Mouse (Mus musculus) lung, postnatal 0 days (tissue): ENCODE measurements around the gene Pdss2. TPM values are rescaled to one million over a fixed set of nuclear protein-coding genes. Genes with fewer than 3 reads are reported as not detected.

Experiments used
- ATAC-seq: fragments of 200-750 bp; cut with Nextera tagmentation; 2 replicates; pipeline ENCODE4 v1.8.0; 2017; ENCODE audit warnings: moderate library complexity
- DNase-seq: peaks from one replicate; pipeline ENCODE4 v3.0.0-alpha.2; 2016; ENCODE audit warnings: low spot score
- H3K27ac ChIP-seq: fragments of 300-500 bp; sonication (generic); 2 replicates; pipeline ENCODE4 v1.5.1; 2014; ENCODE audit warnings: antibody characterized with exemption, mild to moderate bottlenecking, low read length, mixed read lengths
- H3K27me3 ChIP-seq: fragments of 300-500 bp; sonication (generic); replicated peaks from 2 replicates; pipeline ENCODE4 v1.6.1; 2014; ENCODE audit warnings: low read length, mixed read lengths; ENCODE audit not compliant: insufficient read depth
- H3K36me3 ChIP-seq: fragments of 300-500 bp; sonication (generic); 2 replicates; pipeline ENCODE4 v1.6.1; 2014; ENCODE audit warnings: low read length, mixed read lengths; ENCODE audit not compliant: insufficient read depth
- H3K4me1 ChIP-seq: fragments of 300-500 bp; sonication (generic); 2 replicates; pipeline ENCODE4 v1.6.1; 2014; ENCODE audit warnings: antibody characterized with exemption, low read depth, low read length, mixed read lengths; ENCODE audit not compliant: insufficient read depth
- H3K4me2 ChIP-seq: fragments of 300-500 bp; sonication (generic); replicated peaks from 2 replicates; pipeline ENCODE4 v1.6.1; 2014; ENCODE audit warnings: low read depth, mild to moderate bottlenecking, low read length, moderate library complexity, mixed read lengths
- H3K4me3 ChIP-seq: fragments of 300-500 bp; sonication (generic); 2 replicates; pipeline ENCODE4 v1.5.1; 2014; ENCODE audit warnings: low read depth, low read length
- H3K9ac ChIP-seq: fragments of 300-500 bp; sonication (generic); replicated peaks from 2 replicates; pipeline ENCODE4 v1.6.1; 2014; ENCODE audit warnings: low read depth, mild to moderate bottlenecking
- H3K9me3 ChIP-seq: fragments of 300-500 bp; sonication (generic); 2 replicates; pipeline ENCODE4 v1.6.1; 2016; ENCODE audit warnings: low read length, mixed read lengths
- CTCF ChIP-seq: IDR thresholded peaks from 2 replicates; pipeline ENCODE4 v1.5.1; 2016; ENCODE audit warnings: antibody characterized with exemption, mild to moderate bottlenecking
- EP300 ChIP-seq: IDR thresholded peaks from 2 replicates; pipeline ENCODE4 v1.6.1; 2016; ENCODE audit warnings: antibody characterized with exemption, mild to moderate bottlenecking, control low read depth
- WGBS: fragments of 180-500 bp; shearing (Covaris S2); extraction: QIAGEN DNeasy Blood & Tissue Kit; methylation state at CpG from one replicate; pipeline ENCODE4 v1.1.7; 2014; 5-methylcytosine and 5-hydroxymethylcytosine counted together
- polyA plus RNA-seq: library from polyadenylated mRNA; unstranded; fragments of >200 nt; fragmentation: Nextera tagmentation; extraction: Ambion mirVana; gene quantifications from 2 replicates; pipeline ENCODE4 v1.2.1, GENCODE M21; 2015

The Pdss2 gene
- polyA plus RNA-seq, 1 experiment from 2014 or later = 4.5 TPM

- Histone ChIP-seq H3K9ac (no peak overlapping the region), H3K36me3 (no peaks in the 10 kb centered on the region), H3K4me2 (no peak overlapping the region), H3K9me3 (no peaks in the 10 kb centered on the region), H3K4me1 (no peaks in the 10 kb centered on the region), H3K27ac (no peak overlapping the region), H3K27me3 (no peaks in the 10 kb centered on the region), H3K4me3 (no peak overlapping the region)
- TF ChIP-seq CTCF (no peak), EP300 (no peak)
- ATAC-seq (no peak), DNase-seq (no peak)
- WGBS = 81% methylated on average over 5 of the region's 5 CpGs
Measured at GRCm38 (mm10) chr10:43321019-43321418, 99.7 kb downstream of the Pdss2 start.

DNA sequence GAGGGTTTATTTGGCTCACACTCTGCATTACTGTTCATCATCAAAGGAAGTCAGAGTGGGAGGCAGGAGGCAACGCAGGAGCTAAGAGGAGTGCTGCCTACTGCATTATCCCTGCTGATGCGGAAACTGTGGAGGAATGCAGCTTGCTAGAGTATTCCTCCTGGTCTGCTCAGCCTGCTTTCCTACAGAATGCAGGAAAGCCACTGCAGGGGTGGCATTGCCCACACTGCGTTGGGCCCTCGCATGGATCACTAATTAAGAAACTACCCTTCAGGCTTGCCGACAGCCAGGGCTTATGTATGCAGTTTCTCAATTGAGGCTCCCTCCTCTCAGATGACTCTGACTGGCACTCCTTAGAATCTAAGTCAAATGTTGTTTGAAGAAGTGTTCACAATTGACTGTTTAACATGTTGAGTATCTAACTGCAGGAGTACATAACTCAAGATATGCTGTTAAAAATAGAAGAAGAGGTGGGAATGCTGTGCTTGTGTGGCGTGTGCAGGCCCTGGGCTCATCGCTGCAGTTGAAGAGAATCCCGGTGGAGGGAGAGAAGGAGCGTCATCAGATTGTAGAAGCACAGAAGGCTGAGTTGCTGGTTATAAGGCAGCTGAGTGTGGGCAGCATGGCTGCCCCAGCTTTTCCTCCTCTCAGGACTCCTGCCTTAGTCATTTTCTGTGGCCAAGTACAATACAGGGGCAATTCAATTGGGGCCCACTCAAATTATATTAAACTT, 101.3 kb downstream of the Pdss2 start:
- DNase-seq (no peak), ATAC-seq (no peak)
- Histone ChIP-seq H3K36me3 (no peaks in the 10 kb centered on the region), H3K27me3 (no peaks in the 10 kb centered on the region), H3K9ac (no peak overlapping the region), H3K9me3 (no peaks in the 10 kb centered on the region), H3K4me2 (no peak overlapping the region), H3K4me3 (no peak overlapping the region), H3K27ac (no peak overlapping the region), H3K4me1 (no peaks in the 10 kb centered on the region)
- no peak for TF ChIP-seq EP300
- no peak for TF ChIP-seq CTCF
- 73% methylated on average over 9 of the region's 9 CpGs for WGBS

DNA sequence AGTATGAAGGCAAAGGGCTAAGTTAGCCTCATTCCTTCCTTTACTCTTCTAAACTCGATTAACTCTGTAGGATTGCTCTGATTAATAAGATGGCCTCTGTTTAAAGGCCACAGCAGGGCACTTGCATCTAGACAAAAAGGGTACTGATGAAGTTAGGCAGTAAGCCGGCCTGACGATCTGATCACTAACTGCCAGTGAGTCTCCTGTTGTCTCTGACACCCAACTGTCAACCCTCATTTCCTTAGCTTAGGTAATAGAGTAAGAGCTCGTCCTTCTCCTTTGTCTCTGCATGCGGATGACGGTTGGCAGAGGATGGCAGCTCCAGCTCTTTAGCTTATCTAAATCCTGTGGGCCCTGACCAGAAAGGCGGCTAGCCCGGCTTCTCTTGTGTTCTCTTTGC, 102.1 kb downstream of the Pdss2 start:
- no peak overlapping the region for H3K9ac ChIP-seq
- H3K4me3 ChIP-seq = no peak overlapping the region
- no peaks in the 10 kb centered on the region for H3K27me3 ChIP-seq
- no peak overlapping the region for H3K27ac ChIP-seq
- 68% methylated on average over 8 of the region's 8 CpGs for WGBS
- TF ChIP-seq EP300 = no peak
- TF ChIP-seq CTCF = no peak
- no peak overlapping the region for H3K4me2 ChIP-seq
- no peaks in the 10 kb centered on the region for H3K9me3 ChIP-seq
- ATAC-seq = no peak
- DNase-seq = no peak
- H3K36me3 ChIP-seq = no peaks in the 10 kb centered on the region
- H3K4me1 ChIP-seq = no peaks in the 10 kb centered on the region

DNA sequence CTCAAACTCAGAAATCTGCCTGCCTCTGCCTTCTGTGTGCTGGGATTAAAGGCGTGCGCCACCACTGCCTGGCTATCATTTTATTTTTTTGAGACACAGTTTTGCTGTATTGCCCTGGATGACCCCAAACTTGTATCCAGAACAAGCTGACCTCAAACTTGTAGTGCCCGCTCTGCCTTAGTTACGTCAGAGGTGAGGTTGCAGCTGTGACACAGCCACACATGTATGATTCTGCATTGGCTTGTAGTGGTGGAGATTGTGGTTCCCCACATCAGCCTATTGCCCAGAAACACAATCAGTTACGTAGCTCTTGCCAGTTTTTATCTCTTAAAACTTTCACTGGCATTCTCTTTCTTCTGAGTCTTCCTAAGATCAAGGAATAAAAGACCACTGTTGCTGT, 108.5 kb downstream of the Pdss2 start:
- 97% methylated on average over 5 of the region's 5 CpGs for WGBS
- no peaks in the 10 kb centered on the region for H3K9me3 ChIP-seq
- H3K4me1 ChIP-seq = no peaks in the 10 kb centered on the region
- H3K4me3 ChIP-seq = no peak overlapping the region
- no peak overlapping the region for H3K9ac ChIP-seq
- DNase-seq = no peak
- no peak for ATAC-seq
- no peaks in the 10 kb centered on the region for H3K36me3 ChIP-seq
- no peak overlapping the region for H3K27ac ChIP-seq
- no peaks in the 10 kb centered on the region for H3K27me3 ChIP-seq
- H3K4me2 ChIP-seq = no peak overlapping the region
- TF ChIP-seq EP300 (no peak), CTCF (no peak)

DNA sequence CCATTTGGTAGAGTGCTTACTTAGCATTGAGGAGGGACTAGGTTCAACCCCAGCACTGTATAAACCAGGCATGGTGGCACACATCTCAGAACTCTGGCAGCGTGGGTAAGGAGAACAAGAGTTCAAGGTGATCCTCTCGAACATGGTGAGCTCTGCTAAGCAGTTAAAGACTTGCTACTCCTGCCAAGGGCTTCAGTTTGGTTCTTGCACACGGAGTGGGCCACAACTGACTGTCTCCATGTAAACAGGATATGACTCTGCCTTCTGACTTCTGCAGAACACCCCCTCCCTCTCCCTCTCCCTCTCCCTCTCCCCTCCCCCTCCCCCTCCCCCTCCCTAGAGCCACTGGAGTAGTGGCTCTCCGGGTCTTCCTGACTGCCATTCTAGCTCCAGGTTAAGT, 109.4 kb downstream of the Pdss2 start:
- Histone ChIP-seq H3K4me2 (no peak overlapping the region), H3K27me3 (no peaks in the 10 kb centered on the region), H3K4me3 (no peak overlapping the region), H3K27ac (no peak overlapping the region), H3K36me3 (no peaks in the 10 kb centered on the region), H3K9ac (no peak overlapping the region), H3K9me3 (no peaks in the 10 kb centered on the region), H3K4me1 (no peaks in the 10 kb centered on the region)
- ATAC-seq = no peak
- WGBS = 42% methylated on average over 4 of the region's 4 CpGs
- TF ChIP-seq CTCF (no peak), EP300 (no peak)
- DNase-seq = no peak

- no peak overlapping the region for H3K4me3 ChIP-seq
- H3K4me2 ChIP-seq = no peak overlapping the region
- H3K27ac ChIP-seq = no peak overlapping the region
- H3K9ac ChIP-seq = no peak overlapping the region
- ATAC-seq = no peak
- no peak for TF ChIP-seq EP300
- TF ChIP-seq CTCF = no peak
- H3K9me3 ChIP-seq = no peaks in the 10 kb centered on the region
- WGBS = 40% methylated on average over 15 of the region's 15 CpGs
- no peaks in the 10 kb centered on the region for H3K4me1 ChIP-seq
- peak; percentile 7 for DNase-seq
- no peaks in the 10 kb centered on the region for H3K36me3 ChIP-seq
- H3K27me3 ChIP-seq = no peaks in the 10 kb centered on the region
Measured at GRCm38 (mm10) chr10:43331931-43332701, 110.8 kb downstream of the Pdss2 start.
